Mouse (Mus musculus) thymus, postnatal 4 days (tissue): Measurements from ENCODE around the gene Itm2c.

Experiments used
- DNase-seq: peaks from one replicate; pipeline ENCODE4 v3.0.0; 2021

The Itm2c gene

DNA sequence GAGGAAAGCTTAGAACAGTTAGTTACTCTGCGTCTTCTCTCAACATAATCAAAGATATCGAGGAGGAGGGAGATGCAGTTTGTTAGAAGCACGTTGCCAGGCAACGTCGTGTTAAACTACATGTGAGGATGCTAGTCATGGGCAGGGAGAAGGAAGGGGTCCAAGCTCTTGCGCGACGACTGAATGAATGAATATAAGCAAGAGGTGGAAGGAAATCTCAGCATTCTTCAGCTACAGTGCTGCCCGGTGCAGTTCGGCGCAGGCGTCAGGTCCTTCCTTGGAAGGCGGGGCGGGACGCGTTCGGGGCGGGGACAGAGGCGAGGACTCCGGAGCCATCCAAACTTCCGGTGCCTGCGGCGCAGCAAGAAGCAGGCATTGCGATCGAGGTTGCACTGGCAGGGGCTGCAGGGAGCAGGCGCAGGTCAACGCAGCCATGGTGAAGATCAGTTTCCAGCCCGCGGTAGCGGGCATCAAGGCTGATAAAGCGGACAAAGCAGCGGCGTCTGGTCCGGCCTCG, at the start of gene Itm2c:
TSS of gene Itm2c (plus strand) at position 51 of the 517 bp plus-strand sequence.
- peak; percentile 91 for DNase-seq

GRCm38 (mm10) chr1:85844981-85845380, 49.1 kb upstream of the Itm2c start:
- DNase-seq: no peak

- no peak for DNase-seq
These were observed 48.6 kb upstream of the Itm2c start for GRCm38 (mm10) chr1:85845476-85845875.

DNA sequence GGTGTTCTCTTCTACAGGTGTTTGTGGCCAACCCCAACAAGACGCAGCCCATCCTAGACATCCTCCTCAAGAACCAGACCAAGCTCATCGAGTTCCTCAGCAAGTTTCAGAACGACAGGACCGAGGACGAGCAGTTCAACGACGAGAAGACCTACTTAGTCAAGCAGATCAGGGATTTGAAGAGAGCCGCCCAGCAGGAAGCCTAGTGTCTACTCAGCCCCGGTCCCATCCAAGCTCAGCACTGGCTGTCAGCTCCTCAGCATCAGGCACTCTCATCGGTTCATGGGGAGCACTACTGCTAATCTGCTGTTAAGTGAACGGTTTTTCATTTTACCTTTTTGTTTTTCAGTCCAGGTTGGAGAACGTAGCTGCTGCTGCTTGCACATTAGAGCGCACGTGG, 45.1 kb upstream of the Itm2c start:
- no peak for DNase-seq

- no peak for DNase-seq
These were observed 43.2 kb upstream of the Itm2c start for GRCm38 (mm10) chr1:85850851-85851250.

- DNase-seq: peak; percentile 76
These were observed 40.9 kb upstream of the Itm2c start for GRCm38 (mm10) chr1:85852996-85853689.

DNA sequence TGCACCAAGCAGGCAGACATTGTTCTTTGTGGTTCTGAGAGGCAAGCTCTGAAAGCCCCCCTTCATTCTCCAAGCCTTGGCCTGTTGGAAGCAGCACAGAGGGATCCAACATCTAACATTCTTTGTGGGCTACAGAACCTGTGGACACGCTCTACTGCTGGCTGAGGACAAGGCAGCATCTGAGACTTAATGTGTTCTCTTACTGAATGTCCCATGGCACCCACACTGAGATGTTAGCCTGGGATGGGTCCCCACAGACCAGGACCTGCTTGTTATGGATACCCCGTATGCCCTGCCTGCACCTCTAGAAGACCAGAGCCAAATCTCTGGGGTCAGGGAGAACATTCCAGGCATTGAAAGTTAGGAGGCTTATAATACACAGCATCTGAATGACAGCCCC, 40.2 kb upstream of the Itm2c start:
- DNase-seq: no peak

DNA sequence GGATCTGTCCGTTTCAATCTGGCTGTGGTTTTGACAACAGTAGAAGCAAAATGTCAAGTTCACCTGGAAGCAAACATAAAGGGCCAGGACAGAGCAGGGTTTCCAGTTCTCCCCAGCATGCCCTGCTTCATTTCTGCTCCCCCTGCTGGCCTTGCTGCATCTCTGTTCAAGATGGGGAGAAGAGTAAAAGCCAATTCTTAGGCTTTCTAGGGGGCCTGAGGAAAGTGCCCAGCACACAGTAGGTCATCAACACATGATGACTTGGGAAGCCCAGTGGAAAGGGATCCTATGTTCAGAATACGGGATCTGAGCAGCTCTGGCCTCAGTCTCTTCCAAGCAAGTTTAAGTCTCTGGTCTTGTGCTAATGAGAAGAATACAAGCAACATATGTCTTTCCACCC, 39.6 kb upstream of the Itm2c start:
- DNase-seq: peak; percentile 44

- DNase-seq: no peak
These were observed 37.8 kb upstream of the Itm2c start for GRCm38 (mm10) chr1:85856266-85856665.

- no peak for DNase-seq
These were observed 36.8 kb upstream of the Itm2c start for GRCm38 (mm10) chr1:85857261-85857754.

DNA sequence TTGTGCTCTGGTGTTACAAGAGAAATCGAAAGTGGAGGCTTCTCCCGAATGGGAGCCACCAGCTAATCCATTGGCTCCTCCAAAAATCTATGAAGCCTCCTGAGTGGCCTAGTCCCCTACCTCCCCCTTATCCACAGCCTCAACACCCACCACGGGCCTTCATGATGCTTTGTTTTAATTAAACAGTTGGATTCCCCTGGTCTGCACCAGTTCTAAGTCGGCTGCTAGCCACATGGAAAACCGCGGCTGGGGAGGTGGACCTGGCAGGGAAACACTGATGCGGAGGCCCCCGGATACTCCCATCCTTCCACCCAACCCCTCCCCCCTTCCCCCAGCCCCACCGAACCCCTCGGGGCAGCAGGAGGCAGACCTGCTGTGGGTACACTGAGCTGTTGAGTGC, 29.7 kb upstream of the Itm2c start:
- DNase-seq: peak; percentile 54

DNA sequence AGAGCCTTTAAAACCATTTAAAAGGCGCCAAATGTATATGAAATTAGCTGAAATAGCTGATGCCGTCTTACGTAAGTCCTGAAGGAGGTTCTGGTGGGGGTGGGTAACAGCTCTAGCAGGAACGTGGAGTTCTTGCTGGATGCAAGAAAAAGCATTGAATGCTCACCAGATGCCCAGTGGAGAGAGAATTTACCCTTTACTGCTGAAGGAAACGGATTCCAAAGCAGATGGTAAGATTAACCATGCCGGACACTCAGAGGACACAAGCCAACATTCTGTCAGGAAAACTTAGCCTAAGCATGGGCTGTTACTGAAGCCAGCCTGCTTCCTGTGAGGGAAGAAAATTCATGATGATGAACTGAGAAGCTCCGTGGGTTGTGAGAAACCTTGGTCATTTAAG, 24.1 kb upstream of the Itm2c start:
- no peak for DNase-seq

DNA sequence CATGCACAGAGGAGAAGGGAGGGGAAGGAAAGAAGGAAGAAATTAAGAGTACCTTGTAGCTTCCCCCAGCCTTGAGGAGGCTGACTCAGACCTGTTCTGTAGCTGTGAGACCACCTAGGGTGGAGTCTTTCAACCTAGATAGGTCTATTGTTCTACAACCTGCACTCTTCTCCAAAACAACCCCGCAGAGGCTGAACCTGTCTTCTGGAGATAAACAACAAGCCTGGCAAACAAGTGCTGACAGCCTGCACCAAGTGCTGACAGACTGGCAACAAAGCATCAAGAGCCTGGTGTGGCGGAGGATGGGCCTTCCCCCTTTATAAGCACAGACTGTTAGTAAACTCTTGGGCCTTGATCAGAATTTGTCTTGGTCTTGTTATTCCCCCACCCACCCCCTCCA, 23.5 kb upstream of the Itm2c start:
- no peak for DNase-seq

DNA sequence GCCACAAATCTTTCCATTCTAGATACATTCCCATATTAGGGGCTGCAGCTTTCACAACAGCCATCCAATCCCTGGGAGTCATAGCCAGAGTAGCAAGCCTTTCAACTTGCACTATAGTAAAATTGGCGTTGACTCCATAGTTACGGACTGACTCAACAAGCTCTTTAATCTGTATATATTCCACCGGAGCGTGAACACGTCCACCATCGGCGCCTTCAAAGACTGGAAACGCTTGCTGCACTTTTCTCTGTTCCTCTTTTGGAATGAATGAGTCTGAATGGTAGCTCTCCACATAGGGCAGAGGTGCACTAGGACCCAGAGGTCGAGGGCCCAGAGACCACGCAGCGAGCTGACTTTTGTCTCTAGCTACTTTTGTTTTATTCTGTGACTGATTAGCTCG, 12.1 kb upstream of the Itm2c start:
- DNase-seq: no peak

DNA sequence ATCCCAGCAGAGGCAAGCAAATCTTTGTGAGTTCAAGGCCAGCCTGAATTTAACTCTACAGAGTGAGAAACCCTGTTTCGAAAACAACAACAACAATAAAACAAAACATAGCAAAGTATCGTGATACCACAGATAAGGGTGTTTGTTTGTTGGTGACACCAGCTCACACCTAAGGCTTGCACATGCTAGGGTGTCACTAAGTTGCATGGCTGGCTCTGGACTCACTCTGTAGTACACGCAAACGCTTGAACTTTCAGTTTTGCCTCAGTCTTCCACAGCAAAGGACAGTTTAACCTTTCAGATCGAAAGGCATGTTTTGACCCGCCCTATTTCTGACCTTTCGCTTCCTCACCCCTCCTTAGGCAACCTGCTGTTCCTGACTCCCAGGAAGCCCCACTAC, 6.9 kb upstream of the Itm2c start:
- DNase-seq: no peak

- DNase-seq: peak; percentile 70
These were observed 773 bp downstream of the Itm2c start for GRCm38 (mm10) chr1:85894748-85895360.

GRCm38 (mm10) chr1:85895391-85895837, 1.3 kb downstream of the Itm2c start:
- peak; percentile 75 for DNase-seq

GRCm38 (mm10) chr1:85896110-85896509, 2.0 kb downstream of the Itm2c start:
- no peak for DNase-seq

- peak; percentile 32 for DNase-seq
These were observed 3.0 kb downstream of the Itm2c start for GRCm38 (mm10) chr1:85896781-85897700.

GRCm38 (mm10) chr1:85897901-85898760, 4.0 kb downstream of the Itm2c start:
- no peak for DNase-seq

DNA sequence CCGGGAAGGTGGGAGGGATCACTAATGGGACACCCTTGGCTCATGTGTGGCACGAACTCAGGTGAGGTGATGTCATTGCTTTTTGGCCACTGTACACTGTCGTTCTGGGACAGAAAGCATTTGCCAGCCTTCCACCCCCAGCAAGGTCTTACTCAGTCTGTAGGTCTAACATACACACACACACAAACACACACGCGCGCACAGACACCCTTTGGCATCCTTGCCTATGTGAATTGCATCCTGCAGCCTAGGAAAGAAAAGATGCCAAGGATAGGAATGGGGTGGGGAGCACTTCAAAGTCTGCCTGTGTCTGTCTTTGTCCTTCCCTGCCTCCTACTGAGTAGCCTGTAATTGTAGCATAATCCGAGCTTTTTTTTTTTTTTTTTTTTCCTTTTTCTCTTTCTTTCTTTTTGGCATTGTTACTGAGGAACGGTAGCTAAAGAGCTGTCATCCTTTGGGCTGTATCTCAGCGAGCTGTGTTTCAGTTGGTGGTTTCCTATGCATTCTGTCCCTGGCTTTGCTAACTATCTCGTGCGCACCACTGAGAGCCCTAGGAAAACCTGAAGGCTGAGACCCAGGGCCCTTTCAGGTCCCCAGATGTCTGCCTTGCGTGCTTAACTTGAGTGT, 4.8 kb downstream of the Itm2c start:
- DNase-seq: no peak

- DNase-seq: no peak
These were observed 5.3 kb downstream of the Itm2c start for GRCm38 (mm10) chr1:85899388-85899761.
